Mouse (Mus musculus) MN1 (cell line): ENCODE results near the gene Rab44.

ENCODE experiments used
- DNase-seq: peaks from one replicate; pipeline ENCODE4 v3.0.0-alpha.2; 2016; ENCODE audit warnings: low spot score

The Rab44 gene

GRCm38 (mm10) chr17:29135066-29135465, 21.1 kb downstream of the Rab44 start:
- DNase-seq: no peak

- no peak for DNase-seq
Measured at GRCm38 (mm10) chr17:29136236-29136635, 22.3 kb downstream of the Rab44 start.

- no peak for DNase-seq
Measured at GRCm38 (mm10) chr17:29137906-29138305, 24.0 kb downstream of the Rab44 start.

- DNase-seq: no peak
Measured at GRCm38 (mm10) chr17:29141577-29141976, 27.6 kb downstream of the Rab44 start.

DNA sequence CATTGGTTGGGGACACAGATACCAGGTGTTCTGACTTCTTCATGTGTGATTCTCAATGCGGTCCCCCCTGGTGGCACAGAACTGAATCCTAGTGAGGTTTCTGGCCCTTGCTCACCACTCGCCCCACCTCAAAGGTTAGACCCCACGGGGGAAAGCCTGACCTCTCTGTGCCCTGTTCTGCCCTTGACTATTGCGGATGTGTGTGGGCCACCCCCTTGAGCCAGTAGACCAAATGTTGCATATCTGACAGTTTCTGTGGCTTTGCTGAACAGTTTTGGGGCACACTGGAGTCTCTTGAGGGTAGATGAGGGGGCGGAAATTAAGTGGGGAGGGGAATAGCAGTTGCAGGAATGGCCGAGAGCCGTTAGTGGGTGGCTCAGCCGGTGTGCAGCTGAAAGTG, 29.3 kb downstream of the Rab44 start:
- no peak for DNase-seq

- DNase-seq: no peak
Measured at GRCm38 (mm10) chr17:29145101-29145500, 31.2 kb downstream of the Rab44 start.

GRCm38 (mm10) chr17:29147273-29147672, 33.3 kb downstream of the Rab44 start:
- no peak for DNase-seq

GRCm38 (mm10) chr17:29147773-29148172, 33.8 kb downstream of the Rab44 start:
- no peak for DNase-seq

GRCm38 (mm10) chr17:29149766-29150165, 35.8 kb downstream of the Rab44 start:
- DNase-seq: no peak

DNA sequence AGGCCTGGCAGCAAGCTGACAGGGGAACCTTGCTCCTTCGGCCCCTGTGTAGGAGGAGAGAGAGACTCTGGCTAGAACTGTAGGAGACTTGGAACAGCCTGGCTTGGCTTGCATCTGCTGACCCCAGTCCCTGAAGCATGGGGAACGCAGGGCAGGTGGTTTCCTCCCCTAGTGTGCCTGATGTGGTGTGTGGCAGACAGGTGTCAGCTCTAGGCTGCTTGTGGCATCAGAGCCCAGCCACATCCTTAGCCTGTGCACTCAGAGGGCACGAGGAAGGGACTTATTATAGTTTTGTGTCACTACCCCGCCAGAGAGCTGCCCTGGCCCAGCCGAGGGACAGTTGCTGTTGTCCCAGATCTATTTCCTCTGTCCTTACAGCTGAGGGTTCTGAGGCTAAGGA, 38.6 kb downstream of the Rab44 start:
- no peak for DNase-seq

DNA sequence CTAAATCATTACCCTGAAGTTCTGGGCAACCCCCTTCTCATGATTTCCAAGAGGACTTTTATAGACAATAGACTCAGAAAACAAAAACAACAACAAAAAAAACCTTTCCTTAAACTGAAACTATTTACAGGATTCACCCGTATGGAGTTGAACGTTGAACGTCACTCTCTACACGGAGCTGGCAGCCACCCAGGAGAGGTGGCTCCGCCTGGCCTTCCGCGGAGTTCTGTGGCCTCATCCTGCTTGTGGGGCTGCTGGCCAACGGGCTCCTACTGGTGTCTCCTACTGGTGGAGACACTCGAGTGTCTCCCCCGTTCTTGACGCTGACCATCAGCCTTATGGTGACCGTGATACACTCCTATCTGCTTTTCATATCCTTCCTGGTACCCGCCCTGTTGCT, 40.3 kb downstream of the Rab44 start:
- no peak for DNase-seq

DNA sequence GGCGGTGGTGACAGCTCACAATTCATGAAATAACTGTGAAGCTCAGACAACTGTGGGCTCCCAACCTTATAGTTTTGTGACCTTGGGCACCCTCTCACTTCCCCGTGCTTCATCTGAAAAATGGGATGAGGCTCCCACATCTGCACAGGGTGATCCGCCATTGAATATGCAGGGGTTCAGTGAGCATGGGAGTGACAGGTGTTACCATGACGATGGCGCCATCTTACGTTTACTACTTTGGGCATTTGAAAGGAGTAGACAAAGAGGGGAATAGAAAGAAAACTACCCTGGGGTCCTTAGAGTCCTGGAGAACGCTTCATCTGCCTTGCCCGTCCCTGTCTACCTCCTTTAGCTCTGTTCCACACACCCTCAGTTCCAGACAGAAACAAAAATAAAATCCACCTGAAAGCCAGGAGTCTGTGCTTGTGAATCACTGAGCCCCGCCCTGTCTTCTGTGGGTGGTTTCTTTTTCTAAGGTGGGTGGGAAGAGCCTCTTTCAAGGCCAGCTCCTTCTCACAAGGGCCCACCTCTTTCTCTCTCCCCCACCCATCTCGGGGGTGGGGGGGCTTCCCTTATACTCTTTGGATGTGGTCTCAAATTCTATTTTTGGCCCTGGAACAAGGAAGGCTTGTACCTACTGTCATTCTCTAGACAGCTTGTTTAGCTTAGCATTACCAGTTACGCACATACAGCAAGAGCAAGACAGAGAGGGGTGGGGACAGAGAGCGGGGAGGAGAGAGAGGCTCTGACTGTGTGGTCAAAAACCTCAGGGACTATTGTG, 41.6 kb downstream of the Rab44 start:
- DNase-seq: no peak

GRCm38 (mm10) chr17:29156396-29156795, 42.5 kb downstream of the Rab44 start:
- peak; percentile 79 for DNase-seq

DNA sequence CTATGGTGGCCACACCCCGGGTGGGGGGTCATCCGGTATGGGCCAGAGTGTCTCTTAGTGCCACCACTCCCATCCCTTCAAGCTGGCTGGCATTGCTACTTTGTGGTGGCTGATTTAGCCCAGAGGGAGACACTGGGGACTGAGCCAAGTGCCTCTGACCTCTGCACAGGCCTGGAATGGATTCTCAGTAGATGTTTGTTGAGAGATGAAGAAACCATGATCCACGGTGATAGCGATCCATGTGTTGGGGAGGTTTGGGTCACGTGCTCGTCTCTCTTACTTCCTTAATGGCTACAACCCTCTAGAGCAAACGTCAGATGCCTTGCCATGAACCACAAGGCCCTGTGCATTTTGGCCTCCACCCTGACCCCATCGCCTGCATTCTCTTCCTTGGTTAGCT, 42.9 kb downstream of the Rab44 start:
- DNase-seq: no peak

DNA sequence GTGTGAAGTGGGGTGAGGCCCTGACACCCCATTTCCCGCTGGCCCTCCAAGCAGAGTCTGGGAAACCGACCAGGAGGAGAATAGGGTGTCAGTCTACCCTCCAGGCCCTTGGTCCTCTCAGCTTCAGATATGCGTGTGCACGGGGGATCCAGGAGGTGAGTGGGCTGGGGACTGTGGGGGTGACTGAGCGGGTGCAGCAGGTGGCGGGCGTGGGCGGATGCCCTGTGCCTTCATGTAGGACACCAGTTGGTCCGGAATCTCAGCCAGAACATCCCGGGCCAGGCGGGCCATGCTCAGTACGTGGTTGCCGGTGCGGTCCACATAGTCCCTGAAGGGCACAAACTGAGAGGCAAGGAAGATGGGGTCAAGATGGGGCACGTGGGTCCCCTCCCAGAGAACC, 45.0 kb downstream of the Rab44 start:
- DNase-seq: no peak

- DNase-seq: no peak
Measured at GRCm38 (mm10) chr17:29159320-29159719, 45.4 kb downstream of the Rab44 start.

DNA sequence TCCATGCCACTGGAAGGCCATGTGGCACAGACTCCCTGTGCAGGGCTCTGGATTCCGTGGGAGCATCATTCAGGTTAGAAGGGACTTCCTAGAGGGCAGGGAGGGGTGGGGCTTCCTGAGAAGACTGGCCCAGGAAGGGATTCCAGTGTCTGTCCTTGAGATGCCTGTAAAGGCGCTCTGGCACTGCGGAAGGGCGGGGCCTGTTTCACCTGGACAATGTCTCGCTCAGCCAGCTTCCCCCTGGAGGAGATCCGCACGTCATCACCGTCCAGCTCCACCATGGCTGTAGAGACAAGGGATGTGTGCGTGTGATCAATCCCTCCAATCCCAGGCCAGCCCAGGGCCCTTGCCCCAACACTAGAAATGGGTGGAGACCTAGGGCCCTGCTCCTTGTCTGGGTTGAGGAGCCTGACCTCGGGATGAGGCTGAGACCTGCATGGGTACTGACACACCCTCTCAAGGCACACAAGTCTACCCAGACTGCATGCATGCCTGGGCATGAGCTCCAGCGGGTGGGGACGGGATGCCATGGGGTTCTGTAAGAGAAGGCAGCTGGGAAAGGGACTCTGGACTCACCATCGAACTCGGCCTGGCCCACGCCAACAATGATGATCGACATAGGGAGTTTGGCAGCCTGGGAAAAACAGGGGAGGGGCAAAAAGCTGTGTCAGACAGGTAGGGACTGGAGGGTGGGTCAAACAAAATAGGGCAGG, 46.0 kb downstream of the Rab44 start:
- no peak for DNase-seq

DNA sequence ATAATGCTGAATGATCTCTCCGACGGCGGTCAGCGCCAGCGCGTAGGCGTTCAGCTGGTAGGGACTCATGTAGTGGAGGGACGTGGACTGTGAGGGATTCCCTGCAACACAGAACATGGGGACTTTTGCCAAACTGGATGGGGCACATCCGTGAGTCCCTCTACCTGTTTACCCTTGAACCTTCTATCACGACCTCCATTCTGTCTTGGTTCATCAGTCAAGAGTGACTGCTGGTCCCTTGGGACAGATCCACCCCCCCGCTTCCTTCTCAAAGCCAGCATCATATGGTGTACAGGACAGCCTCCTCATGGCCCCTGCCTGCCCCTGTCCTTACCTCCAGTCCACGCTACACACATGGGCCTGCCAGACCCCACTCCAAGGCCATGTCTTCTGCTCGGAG, 48.4 kb downstream of the Rab44 start:
- no peak for DNase-seq

DNA sequence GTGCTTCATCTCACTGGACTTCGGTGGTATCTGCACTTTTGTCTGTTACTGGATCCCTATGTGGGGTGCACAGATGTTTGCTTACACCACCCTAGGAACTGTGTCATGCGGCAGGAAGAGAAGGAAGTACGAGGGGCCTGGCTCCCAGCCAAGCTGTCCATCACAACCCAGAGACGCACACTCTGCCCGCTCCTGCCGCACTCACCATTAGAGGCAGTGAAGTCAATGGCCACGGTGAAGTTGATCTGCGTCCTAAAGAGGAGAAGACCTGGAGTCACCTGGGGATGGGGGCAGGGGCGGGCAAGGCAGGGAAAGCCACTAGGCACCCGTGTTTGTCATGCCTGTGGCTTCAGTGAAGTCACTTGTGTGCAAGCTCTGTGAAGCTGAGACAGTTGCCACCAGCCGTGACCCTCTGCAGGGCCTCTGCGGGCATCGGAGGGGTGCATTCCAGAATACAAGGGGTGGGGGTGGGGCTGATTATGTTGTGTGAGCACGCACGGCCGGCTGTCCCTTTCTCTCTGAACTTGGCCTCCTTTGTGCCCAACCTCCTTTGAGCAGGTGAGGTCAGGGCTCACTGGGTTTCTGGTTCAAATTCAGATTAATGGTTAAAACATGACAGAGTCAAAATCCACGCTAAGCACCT, 50.6 kb downstream of the Rab44 start:
- DNase-seq: no peak

DNA sequence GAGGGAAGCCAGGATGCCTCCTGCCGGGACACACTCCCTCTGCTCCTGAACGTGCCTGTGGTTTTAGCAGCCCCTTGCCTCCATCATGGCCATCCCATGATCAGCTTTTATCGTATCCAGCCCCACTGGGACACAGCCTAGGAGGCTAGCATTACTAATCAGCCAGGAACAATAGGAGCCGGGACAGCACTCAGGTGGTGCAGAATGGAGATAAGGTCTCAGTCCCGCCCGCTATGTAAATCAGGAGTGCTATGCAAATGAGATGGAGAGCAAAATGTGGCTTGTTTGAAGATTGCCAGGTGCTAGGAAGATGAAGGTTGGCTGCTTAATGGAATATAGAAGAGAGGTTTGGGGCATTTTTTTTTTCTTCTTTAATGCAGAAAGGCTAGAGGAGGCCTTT, 51.5 kb downstream of the Rab44 start:
- no peak for DNase-seq

- DNase-seq: no peak
Measured at GRCm38 (mm10) chr17:29165967-29166578, 52.1 kb downstream of the Rab44 start.

DNA sequence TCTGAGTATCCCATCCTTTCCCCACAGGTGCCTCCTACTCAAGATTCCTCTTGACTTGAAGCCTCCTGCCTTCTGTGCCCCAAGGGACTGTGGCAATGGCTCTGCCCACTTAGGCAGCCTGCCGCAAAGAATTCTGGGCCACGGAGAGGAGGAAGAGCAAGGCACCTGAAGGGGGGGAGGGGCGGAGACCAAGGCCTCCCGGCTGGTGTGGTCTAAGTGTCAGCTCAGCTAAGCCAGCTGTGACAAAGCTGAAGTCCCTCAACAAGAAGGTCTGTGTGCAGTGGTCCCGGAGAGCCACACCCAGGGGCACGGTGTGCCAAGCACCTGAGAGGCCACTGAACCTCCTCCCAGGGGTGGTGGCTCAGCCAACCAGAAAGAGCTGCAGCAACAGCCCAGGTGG, 53.4 kb downstream of the Rab44 start:
- DNase-seq: no peak

DNA sequence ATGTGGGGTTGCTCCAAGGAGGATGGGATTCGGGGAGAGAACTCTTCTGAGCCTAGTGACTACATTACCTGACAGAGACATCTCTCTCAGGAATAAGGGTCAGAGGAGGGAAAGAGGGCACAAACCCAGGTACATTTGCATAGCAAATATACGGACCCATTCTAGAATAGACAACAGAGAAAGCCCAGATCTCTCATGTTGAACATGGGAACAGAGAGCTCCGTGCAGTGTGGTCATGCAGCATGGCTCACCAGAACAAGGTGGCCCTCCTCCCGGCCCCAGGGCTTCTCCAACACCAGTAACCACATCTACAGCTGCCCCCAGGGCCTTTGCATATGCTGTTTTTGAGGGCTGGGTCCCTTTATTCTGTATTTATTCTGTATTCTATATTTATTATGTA, 54.5 kb downstream of the Rab44 start:
- no peak for DNase-seq
